Mouse (Mus musculus): ENCODE measurements around the gene Hist1h2bn.

GRCm38 (mm10) chr13:21781021-21781555 is 27.2 kb downstream of the Hist1h2bn start:
- no peak for TF ChIP-seq EP300 (IDR thresholded peaks at IDR 0.05)
- no peak for TF ChIP-seq CTCF (IDR thresholded peaks at IDR 0.05)
